Mouse (Mus musculus) lung, embryonic 14.5 days (tissue): ENCODE data around the gene Dram1. TPM values are rescaled to one million over a fixed set of nuclear protein-coding genes. Genes with fewer than 3 reads are reported as not detected.

ENCODE experiments used
- ATAC-seq: fragments of 200-750 bp; cut with Nextera tagmentation; 2 replicates; pipeline ENCODE4 v1.8.0; 2017; ENCODE audit warnings: mild to moderate bottlenecking, moderate TSS enrichment, moderate library complexity; ENCODE audit not compliant: insufficient read depth
- DNase-seq: peaks from one replicate; pipeline ENCODE4 v3.0.0-alpha.2; 2015
- H3K27ac ChIP-seq: fragments of 300-500 bp; sonication (generic); 2 replicates; pipeline ENCODE4 v1.5.1; 2014; ENCODE audit warnings: low read depth, mild to moderate bottlenecking, moderate library complexity
- H3K27me3 ChIP-seq: fragments of 300-500 bp; sonication (generic); 2 replicates; pipeline ENCODE4 v1.6.1; 2014; ENCODE audit warnings: low read length, control low read depth; ENCODE audit not compliant: insufficient read depth
- H3K36me3 ChIP-seq: fragments of 300-500 bp; sonication (generic); 2 replicates; pipeline ENCODE4 v1.6.1; 2014; ENCODE audit warnings: control low read depth; ENCODE audit not compliant: insufficient read depth
- H3K4me1 ChIP-seq: fragments of 300-500 bp; sonication (generic); 2 replicates; pipeline ENCODE4 v1.6.1; 2014; ENCODE audit warnings: antibody characterized with exemption, control low read depth; ENCODE audit not compliant: insufficient read depth
- H3K4me2 ChIP-seq: fragments of 300-500 bp; sonication (generic); 2 replicates; pipeline ENCODE4 v1.6.1; 2014; ENCODE audit warnings: mild to moderate bottlenecking
- H3K4me3 ChIP-seq: fragments of 300-500 bp; sonication (generic); 2 replicates; pipeline ENCODE4 v1.5.1; 2014; ENCODE audit warnings: low read depth, low read length
- H3K9ac ChIP-seq: fragments of 300-500 bp; sonication (generic); 2 replicates; pipeline ENCODE4 v1.6.1; 2014
- H3K9me3 ChIP-seq: fragments of 300-500 bp; sonication (generic); 2 replicates; pipeline ENCODE4 v1.6.1; 2016; ENCODE audit warnings: low read depth, low read length, control low read depth
- CTCF ChIP-seq: IDR thresholded peaks from 2 replicates; pipeline ENCODE4 v1.5.1; 2016; ENCODE audit warnings: antibody characterized with exemption, low read depth
- WGBS: fragments of 180-500 bp; shearing (Covaris S2); extraction: QIAGEN DNeasy Blood & Tissue Kit; methylation state at CpG from one replicate; pipeline ENCODE4 v1.1.7; 2014; 5-methylcytosine and 5-hydroxymethylcytosine counted together
- polyA plus RNA-seq: library from polyadenylated mRNA; unstranded; fragments of >200 nt; fragmentation: Nextera tagmentation; extraction: Ambion mirVana; gene quantifications from 2 replicates; pipeline ENCODE4 v1.2.1, GENCODE M21; 2014

Gene Dram1
- polyA plus RNA-seq, 1 experiment from 2014 or later, result 43.9 TPM

- 80% methylated on average over 5 of the region's 5 CpGs for WGBS
Measured at GRCm38 (mm10) chr10:88417686-88418085, 38.8 kb upstream of the Dram1 start.

GRCm38 (mm10) chr10:88412290-88412995 lies 33.6 kb upstream of the Dram1 start:
- H3K27me3 ChIP-seq, result no peaks in the 10 kb centered on the region
- no peaks in the 10 kb centered on the region for H3K4me1 ChIP-seq
- ATAC-seq, result no peak
- DNase-seq, result no peak
- no peak for TF ChIP-seq CTCF
- WGBS, result 75% methylated on average over 17 of the region's 17 CpGs
- H3K9ac ChIP-seq, result no peak overlapping the region
- no peak overlapping the region for H3K4me3 ChIP-seq
- H3K4me2 ChIP-seq, result no peak overlapping the region
- no peak overlapping the region for H3K27ac ChIP-seq
- no peaks in the 10 kb centered on the region for H3K9me3 ChIP-seq
- peaks cover 24% of the 10 kb centered on the region for H3K36me3 ChIP-seq

More at GRCm38 (mm10) chr10:88417686-88418085, 38.8 kb upstream of the Dram1 start:
- H3K9ac ChIP-seq, result no peak overlapping the region
- no peak overlapping the region for H3K4me2 ChIP-seq
- H3K27me3 ChIP-seq, result no peaks in the 10 kb centered on the region
- no peaks in the 10 kb centered on the region for H3K4me1 ChIP-seq
- peaks cover 26% of the 10 kb centered on the region; the same call in 1 of the 2 replicates for H3K36me3 ChIP-seq
- ATAC-seq (no peak), DNase-seq (no peak)
- no peak for TF ChIP-seq CTCF
- no peaks in the 10 kb centered on the region for H3K9me3 ChIP-seq
- no peak overlapping the region for H3K27ac ChIP-seq
- H3K4me3 ChIP-seq, result no peak overlapping the region

- Histone ChIP-seq H3K9me3 (no peaks in the 10 kb centered on the region), H3K4me3 (no peak overlapping the region), H3K27ac (no peak overlapping the region), H3K27me3 (no peaks in the 10 kb centered on the region), H3K4me2 (no peak overlapping the region), H3K9ac (no peak overlapping the region), H3K36me3 (peaks cover 9% of the 10 kb centered on the region; the same call in 1 of the 2 replicates), H3K4me1 (no peaks in the 10 kb centered on the region)
- 64% methylated on average over 2 of the region's 2 CpGs for WGBS
- DNase-seq (no peak), ATAC-seq (no peak)
- no peak for TF ChIP-seq CTCF
Measured at GRCm38 (mm10) chr10:88409751-88410150, 30.9 kb upstream of the Dram1 start.

- WGBS, result 85% methylated on average over 12 of the region's 12 CpGs
Measured at GRCm38 (mm10) chr10:88407875-88408631, 29.2 kb upstream of the Dram1 start.

GRCm38 (mm10) chr10:88405812-88406211 lies 26.9 kb upstream of the Dram1 start:
- Histone ChIP-seq H3K4me1 (no peaks in the 10 kb centered on the region), H3K9me3 (no peaks in the 10 kb centered on the region), H3K36me3 (no peaks in the 10 kb centered on the region), H3K4me2 (no peak overlapping the region), H3K27me3 (no peaks in the 10 kb centered on the region), H3K4me3 (no peak overlapping the region), H3K9ac (no peak overlapping the region), H3K27ac (no peak overlapping the region)
- 83% methylated on average over 7 of the region's 7 CpGs for WGBS
- no peak for ATAC-seq
- no peak for DNase-seq
- TF ChIP-seq CTCF, result no peak

More at GRCm38 (mm10) chr10:88407875-88408631, 29.2 kb upstream of the Dram1 start:
- Histone ChIP-seq H3K4me2 (no peak overlapping the region), H3K27ac (no peak overlapping the region), H3K4me3 (no peak overlapping the region), H3K4me1 (no peaks in the 10 kb centered on the region), H3K27me3 (no peaks in the 10 kb centered on the region), H3K9me3 (no peaks in the 10 kb centered on the region), H3K36me3 (peaks cover 6% of the 10 kb centered on the region; the same call in 1 of the 2 replicates), H3K9ac (no peak overlapping the region)
- no peak for DNase-seq
- TF ChIP-seq CTCF, result no peak
- ATAC-seq, result no peak

GRCm38 (mm10) chr10:88404220-88404619 lies 25.3 kb upstream of the Dram1 start:
- no peak overlapping the region for H3K4me3 ChIP-seq
- H3K36me3 ChIP-seq, result no peaks in the 10 kb centered on the region
- no peak overlapping the region for H3K4me2 ChIP-seq
- H3K27ac ChIP-seq, result no peak overlapping the region
- H3K9me3 ChIP-seq, result no peaks in the 10 kb centered on the region
- no peak overlapping the region for H3K9ac ChIP-seq
- 74% methylated on average over 6 of the region's 6 CpGs for WGBS
- H3K4me1 ChIP-seq, result no peaks in the 10 kb centered on the region
- no peaks in the 10 kb centered on the region for H3K27me3 ChIP-seq
- no peak for TF ChIP-seq CTCF
- DNase-seq (no peak), ATAC-seq (no peak)

- Histone ChIP-seq H3K4me3 (no peak overlapping the region), H3K9ac (no peak overlapping the region), H3K27ac (no peak overlapping the region), H3K4me1 (no peaks in the 10 kb centered on the region), H3K9me3 (no peaks in the 10 kb centered on the region), H3K4me2 (no peak overlapping the region), H3K36me3 (no peaks in the 10 kb centered on the region), H3K27me3 (no peaks in the 10 kb centered on the region)
- ATAC-seq (no peak), DNase-seq (no peak)
- no peak for TF ChIP-seq CTCF
- 92% methylated on average over 4 of the region's 4 CpGs for WGBS
Measured at GRCm38 (mm10) chr10:88403021-88403420, 24.1 kb upstream of the Dram1 start.
